Mouse (Mus musculus) testis, adult 2 months (tissue): Measurements from ENCODE around the gene Bicral.

Experiments
- CTCF ChIP-seq: fragments of 200-500 bp; IDR thresholded peaks from 2 replicates; pipeline ENCODE4 v1.5.1; 2012; ENCODE audit warnings: low read depth, mild to moderate bottlenecking, inconsistent platforms, low read length, moderate library complexity; ENCODE audit not compliant: control insufficient read depth, insufficient read depth, insufficient replicate concordance
- POLR2A ChIP-seq: fragments of 200-500 bp; IDR thresholded peaks from 2 replicates; pipeline ENCODE4 v1.6.1; 2012; ENCODE audit warnings: low read depth, mild to moderate bottlenecking, inconsistent platforms, low read length, moderate library complexity; ENCODE audit not compliant: control insufficient read depth

- TF ChIP-seq CTCF (no peak), POLR2A (peak; percentile 46; the same call in 1 of the 2 replicates)
These were observed 1.6 kb downstream of the Bicral start for GRCm38 (mm10) chr17:46856471-46857360.
